Mouse (Mus musculus) cerebellum, postnatal 25 days (tissue): ENCODE results near the gene Tdrd6.

ENCODE experiments used
- DNase-seq, 2 experiments: peaks; one replicate each; pipeline ENCODE4 v3.0.0; 2021; ENCODE audit warnings: mixed read lengths in 2 of 2

The Tdrd6 gene

DNA sequence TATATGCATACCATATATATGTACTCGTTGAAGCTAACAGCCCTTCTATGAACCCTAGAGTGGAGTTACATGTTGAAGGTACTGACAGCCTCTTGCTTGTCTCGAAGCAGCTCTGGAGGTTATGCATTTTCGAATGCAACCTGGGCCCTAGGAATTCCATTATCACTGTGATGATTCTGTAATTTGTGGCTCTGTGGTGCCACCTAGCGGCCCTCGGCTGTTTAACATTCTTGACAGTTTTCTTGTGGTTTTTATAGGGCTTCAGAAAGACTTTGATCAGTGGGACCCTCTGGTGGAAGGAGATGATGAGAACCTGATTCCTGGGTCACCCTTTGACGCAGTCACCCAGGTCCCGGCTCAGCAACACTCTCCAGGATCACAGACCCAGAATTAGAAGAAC lies 18.5 kb downstream of the Tdrd6 start:
- peak; percentile 57 to 64 for DNase-seq

GRCm38 (mm10) chr17:43606704-43607103 lies 23.4 kb downstream of the Tdrd6 start:
- peak; percentile 51 to 74 for DNase-seq

GRCm38 (mm10) chr17:43598706-43599105 lies 31.4 kb downstream of the Tdrd6 start:
- no peak for DNase-seq

DNA sequence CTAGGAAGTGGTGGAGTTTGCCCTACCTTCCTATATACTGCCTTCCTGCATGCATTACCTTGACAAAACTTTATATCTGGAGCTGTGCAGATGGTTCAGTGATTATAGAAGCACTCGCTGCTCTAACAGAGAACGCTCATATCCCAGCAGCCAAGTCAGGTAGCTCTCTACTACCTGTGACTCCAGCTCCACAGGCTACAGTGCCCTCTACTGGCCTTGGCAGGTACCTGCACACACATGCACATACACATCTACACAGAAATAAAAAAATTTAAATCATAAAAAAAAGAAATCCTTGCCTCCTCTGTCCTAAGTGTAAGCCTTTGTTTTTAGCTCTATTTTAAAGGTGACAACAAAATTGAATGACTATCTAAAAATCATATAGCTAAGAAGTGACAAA lies 32.4 kb downstream of the Tdrd6 start:
- DNase-seq, result no peak

GRCm38 (mm10) chr17:43592296-43593291 lies 37.5 kb downstream of the Tdrd6 start:
- DNase-seq, result no peak

DNA sequence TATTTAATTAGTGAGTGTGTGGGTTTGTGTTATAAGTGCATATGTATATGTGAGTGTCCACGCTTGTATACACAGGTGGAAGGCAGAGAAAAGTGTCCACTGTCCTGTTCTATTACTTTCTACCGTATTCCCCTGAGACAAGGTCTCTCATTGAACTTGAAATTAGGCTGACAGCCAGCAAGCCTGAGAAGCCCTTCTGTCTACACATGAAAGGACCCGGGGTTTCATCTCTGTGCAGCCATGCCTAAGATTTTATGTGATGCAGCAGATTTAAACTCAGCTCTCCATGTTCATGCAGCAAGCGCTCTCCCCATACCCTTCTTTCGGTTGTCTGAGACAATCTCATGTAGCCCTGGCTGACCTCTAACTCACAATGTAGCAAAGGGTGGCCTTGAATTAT lies 39.6 kb downstream of the Tdrd6 start:
- DNase-seq, result no peak

DNA sequence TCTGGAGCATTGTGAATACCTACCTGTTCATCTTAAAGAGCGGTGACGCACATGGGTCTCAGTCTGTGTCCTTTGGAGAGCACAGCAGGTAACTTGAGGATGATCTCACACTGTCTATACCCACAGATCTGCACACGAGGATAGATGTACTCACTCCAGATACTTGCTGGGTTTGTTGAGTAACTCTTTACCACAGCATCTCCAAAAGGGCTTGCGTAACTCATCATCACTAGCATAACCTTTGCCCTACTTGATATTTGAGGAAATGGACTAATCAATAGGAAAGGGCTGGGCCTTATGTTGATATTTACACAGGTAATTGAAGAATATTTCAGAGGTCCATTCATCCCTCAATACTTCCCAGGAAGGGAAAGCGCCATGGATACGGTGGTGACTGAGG lies 40.3 kb downstream of the Tdrd6 start:
- DNase-seq, result no peak

GRCm38 (mm10) chr17:43587278-43587677 lies 42.8 kb downstream of the Tdrd6 start:
- DNase-seq, result no peak

- no peak for DNase-seq
Observed at GRCm38 (mm10) chr17:43584771-43585170, 45.3 kb downstream of the Tdrd6 start.

- no peak for DNase-seq
Observed at GRCm38 (mm10) chr17:43581012-43581467, 49.1 kb downstream of the Tdrd6 start.

DNA sequence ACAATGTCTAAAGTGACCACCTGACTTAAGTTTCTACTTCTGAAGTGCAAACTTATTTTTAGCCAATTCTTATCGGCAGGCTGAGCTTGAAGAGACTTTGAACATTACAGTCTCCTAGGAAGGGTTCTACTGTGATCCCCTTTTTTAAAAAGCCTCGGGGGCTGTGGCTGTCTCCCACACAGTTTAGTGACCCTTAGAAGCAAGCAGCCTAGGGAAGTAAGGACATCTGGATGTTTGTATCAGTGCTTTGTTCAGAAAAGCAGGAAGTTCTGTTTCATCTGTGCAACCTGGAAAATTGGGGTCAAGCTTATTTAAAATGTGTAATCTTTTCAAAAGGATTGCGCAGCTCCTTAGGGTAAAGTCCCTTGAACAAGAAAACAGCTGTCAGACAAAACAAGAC lies 49.6 kb downstream of the Tdrd6 start:
- no peak for DNase-seq

DNA sequence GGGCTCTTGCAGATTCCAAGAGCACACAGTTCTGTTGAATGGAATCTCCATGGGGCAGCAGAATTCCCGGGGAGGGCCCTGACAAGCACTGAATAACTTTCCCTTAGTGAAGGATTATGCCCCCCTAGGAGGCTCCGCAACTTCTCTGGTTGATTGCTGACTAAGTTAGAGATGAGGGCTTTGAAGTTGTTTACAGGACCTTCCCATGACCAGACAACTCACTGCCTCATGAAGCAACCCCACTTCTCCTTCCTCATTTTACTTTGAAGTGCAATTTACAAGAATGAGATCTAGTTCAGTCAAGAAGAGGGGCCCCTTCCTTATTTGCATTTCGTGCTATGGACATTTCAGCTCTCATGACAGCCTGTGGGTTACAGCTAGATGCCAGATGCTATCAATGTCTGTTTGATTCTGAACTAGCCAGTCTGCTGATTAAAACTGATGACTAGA lies 56.5 kb downstream of the Tdrd6 start:
- DNase-seq, result no peak

DNA sequence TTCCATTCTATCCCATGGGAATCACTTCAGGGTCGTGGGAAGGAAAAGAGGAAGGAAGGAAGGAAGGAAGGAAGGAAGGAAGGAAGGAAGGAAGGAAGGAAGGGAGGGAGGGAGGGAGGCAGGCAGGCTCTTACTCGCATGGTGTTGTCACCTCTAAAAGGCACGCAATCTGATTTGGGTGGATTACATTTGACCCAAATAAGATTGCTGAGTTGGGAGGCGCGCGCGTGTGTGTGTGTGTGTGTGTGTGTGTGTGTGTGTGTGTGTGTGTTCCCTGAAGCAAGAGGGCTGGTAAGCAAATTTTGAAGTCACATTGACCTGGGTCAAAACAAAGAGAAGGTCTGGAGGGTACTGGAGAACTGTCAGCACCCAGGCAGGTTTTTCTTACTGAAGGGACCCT lies 60.8 kb downstream of the Tdrd6 start:
- DNase-seq, result no peak

GRCm38 (mm10) chr17:43567992-43568888 lies 61.9 kb downstream of the Tdrd6 start, which contains the start of gene Pla2g7:
TSS of gene Pla2g7 (plus strand) at chr17:43568098.
- DNase-seq, result peak; percentile 37 to 52

DNA sequence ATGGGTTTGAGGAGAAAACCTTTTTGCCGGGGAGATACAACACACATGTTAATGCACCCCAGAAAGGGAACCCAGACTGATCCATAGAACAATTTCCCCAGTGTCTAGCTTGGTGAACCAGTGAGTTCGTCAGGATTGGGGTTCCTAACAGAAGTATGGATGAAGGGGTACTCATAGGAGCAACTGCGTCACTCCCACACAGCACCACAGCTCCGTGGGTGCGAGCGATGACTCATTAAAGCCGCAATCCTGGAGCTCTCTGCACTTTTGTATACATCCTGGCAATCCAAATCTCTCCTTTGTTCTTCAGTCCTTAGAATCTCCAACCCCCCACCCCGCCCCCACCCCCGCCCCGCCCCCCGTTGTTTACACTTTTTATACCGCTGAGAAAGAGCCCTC lies 62.5 kb downstream of the Tdrd6 start:
- DNase-seq, result no peak
